In genomic region chr14:56322982-56323381, GRCm38 (mm10) we compare ENCODE assay signal across 28 mouse cellular contexts. TPM values are rescaled to one million over a fixed set of nuclear protein-coding genes. Genes with fewer than 3 reads are reported as not detected.
"Had no signal": no experiment of that assay in that cellular context is flagged by ENCODE, and none has a peak within 500 bp of the region (broad histone marks: within the 10 kb centered on the region; RNA-seq: fewer than 3 reads in every experiment).

No protein-coding gene starts in this region.

- DNase-seq: heart, postnatal 10 days; heart, postnatal 14 days; heart, postnatal 36 days; heart, postnatal 4 days; kidney, adult 11 months; kidney, adult 18-20 months; kidney, adult 2 months; kidney, adult 8-10 months; kidney, adult 9 months; kidney, postnatal 10 days; kidney, postnatal 14 days; kidney, postnatal 36 days; kidney, postnatal 4 days; layer of hippocampus, adult 9-11 months; layer of hippocampus, postnatal 36 days had no signal

RNA-seq across cellular contexts. Expression of gene Atp12a, which starts 41.9 kb away (rescaled TPM):
- total RNA-seq: heart, postnatal 10 days; heart, postnatal 14 days; heart, postnatal 25 days; heart, postnatal 36 days; heart, postnatal 4 days; hematopoietic stem cell, adult 5-6 weeks; layer of hippocampus, adult 2 months; layer of hippocampus, adult 8-10 months; layer of hippocampus, postnatal 14 days; layer of hippocampus, postnatal 25 days; layer of hippocampus, postnatal 36 days; left cerebral cortex, adult 18-20 months had no signal
- polyA plus RNA-seq: heart, embryonic 14.5 days; heart, postnatal 0 days; hindbrain, embryonic 10.5 days; hindbrain, embryonic 12.5 days; inflammation-experienced regulatory T-cells, adult 6 months; intestine, embryonic 14.5 days had no signal
